Mouse (Mus musculus) retina, postnatal 7 days (tissue): ENCODE data around the gene Rab40c.

ENCODE experiments used
- DNase-seq: peaks from one replicate; pipeline ENCODE4 v3.0.0-alpha.2; 2012; ENCODE audit warnings: low read depth, low spot score

Rab40c gene

GRCm38 (mm10) chr17:25919144-25919785, at the start of gene Rab40c:
Gene Rab40c (minus strand): TSS chr17:25919727.
- DNase-seq, result no peak

GRCm38 (mm10) chr17:25968176-25968575, 48.6 kb upstream of the Rab40c start:
- DNase-seq, result no peak

DNA sequence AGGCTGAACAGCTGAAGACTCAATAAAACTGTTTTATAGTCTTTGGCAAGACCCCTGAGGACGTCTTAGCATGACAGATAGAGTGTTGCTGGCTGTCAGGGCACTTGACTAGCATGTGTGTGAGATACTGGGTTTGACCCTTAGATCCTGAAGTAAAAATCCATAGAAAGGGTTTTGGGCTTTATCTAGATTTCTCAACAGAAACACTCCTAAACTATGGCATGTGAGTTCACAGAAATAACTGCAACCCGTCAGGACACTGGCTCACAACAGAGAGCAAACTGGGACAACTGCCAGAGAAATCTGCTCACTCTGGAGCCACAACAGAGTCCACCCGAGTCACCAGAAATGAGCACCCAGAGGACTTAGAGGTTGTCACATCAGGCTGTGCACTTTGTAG, 48.1 kb upstream of the Rab40c start:
- no peak for DNase-seq

DNA sequence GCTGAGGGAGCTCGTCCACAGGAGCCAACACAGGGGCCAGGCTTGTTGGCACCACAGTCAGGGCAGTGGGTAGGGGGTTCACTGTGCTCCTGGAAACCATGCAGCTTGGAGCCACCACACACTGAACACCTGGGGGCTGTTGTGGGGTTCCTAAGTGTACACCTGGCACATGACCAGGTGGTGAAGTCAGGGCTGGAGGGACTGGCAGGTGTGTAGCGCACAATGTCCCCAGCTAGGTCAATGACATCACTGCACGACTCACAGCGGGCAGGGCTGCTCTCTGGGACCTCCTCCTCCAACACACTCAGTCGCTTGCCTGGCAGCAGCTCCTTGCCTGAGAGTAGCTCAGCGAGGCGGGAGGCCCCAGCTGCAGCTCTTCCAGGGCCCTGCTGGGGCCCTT, 44.7 kb upstream of the Rab40c start:
- no peak for DNase-seq

GRCm38 (mm10) chr17:25962413-25962905, 42.9 kb upstream of the Rab40c start:
- no peak for DNase-seq

DNA sequence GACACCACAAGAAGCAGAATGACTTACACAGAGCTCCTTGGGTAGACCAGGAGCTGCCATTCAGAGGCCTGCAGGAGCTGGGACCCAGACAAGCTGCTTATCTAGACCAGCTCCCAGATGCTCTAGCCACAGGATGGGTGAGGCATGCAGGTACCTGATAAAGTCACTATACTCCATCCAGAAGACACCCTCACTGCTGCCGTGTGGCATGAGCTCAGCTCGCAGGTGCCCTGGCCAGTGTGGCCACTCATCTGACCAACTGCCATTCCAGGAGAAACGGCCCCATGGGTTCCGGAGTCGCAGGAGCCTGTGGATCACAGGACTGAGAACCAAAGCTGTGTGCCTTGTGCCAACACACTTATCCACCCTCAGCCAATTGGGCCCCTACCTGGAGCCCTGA, 42.0 kb upstream of the Rab40c start:
- no peak for DNase-seq

- no peak for DNase-seq
Measured at GRCm38 (mm10) chr17:25959630-25960467, 40.3 kb upstream of the Rab40c start.

- no peak for DNase-seq
Measured at GRCm38 (mm10) chr17:25958771-25959494, 39.4 kb upstream of the Rab40c start.

DNA sequence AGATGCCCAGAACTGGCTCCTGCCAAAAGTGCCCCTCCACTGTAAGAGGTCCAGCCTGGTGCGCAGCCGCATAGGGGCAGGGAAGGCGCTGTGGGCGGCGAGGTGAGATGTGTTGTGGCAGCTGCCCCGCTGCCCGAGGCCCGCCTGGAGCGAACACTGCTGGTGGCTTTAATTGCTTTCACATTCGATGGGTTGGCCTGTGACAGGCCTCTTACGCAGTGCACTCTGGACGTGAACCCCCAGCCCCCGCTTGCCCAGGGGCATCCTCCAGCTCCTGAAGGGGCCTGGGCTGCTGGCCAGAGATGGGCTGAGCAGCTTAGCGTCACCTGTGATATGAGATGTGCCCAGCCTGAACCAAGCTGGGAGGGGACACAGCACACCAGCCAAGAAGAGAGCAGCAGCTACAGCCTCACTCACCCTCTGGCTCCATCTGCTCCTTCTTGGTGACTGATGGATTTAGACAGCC, 38.1 kb upstream of the Rab40c start:
- no peak for DNase-seq

DNA sequence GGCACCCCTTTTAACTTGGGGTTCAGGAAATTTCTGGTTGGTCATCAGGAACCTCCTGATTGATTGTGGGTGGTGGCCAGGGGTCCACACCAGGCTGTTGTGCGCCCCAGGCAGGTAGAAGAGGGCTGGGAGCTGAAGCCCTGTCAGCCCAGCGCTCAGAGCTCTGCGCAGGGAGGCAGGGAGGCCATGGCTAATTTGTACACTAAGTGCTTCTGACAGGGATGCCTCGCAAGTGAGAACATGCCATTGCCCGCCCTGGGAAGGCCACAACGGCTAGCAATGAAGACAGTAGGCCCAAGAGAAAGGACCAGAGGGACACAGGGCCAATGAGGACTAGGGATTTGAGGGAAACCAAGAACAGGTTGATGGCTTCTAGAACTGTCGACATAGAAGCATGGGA, 37.1 kb upstream of the Rab40c start:
- DNase-seq, result no peak

GRCm38 (mm10) chr17:25956201-25956600, 36.7 kb upstream of the Rab40c start:
- DNase-seq, result no peak

- DNase-seq, result no peak
Measured at GRCm38 (mm10) chr17:25955736-25956135, 36.2 kb upstream of the Rab40c start.

DNA sequence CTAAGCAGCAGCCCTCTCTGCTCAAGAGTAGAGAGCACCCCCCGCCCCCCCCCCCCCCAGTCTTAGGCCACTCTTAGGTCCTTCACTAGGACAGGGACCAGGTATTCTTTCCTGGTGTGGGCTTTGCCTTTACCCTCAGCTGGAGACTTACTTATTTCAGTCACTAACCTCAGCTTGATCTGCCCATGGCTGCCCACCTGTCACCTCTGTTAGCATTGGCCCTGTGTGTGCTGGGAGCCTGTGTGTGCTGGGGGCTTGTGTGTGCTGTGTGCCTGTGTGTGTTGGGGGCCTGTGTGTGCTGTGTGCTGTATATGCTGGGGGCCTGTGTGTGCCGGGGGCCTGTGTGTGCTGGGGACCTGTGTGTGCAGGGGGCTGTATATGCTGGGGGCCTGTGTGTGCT, 35.1 kb upstream of the Rab40c start:
- DNase-seq, result no peak

GRCm38 (mm10) chr17:25953161-25953560, 33.6 kb upstream of the Rab40c start:
- no peak for DNase-seq

DNA sequence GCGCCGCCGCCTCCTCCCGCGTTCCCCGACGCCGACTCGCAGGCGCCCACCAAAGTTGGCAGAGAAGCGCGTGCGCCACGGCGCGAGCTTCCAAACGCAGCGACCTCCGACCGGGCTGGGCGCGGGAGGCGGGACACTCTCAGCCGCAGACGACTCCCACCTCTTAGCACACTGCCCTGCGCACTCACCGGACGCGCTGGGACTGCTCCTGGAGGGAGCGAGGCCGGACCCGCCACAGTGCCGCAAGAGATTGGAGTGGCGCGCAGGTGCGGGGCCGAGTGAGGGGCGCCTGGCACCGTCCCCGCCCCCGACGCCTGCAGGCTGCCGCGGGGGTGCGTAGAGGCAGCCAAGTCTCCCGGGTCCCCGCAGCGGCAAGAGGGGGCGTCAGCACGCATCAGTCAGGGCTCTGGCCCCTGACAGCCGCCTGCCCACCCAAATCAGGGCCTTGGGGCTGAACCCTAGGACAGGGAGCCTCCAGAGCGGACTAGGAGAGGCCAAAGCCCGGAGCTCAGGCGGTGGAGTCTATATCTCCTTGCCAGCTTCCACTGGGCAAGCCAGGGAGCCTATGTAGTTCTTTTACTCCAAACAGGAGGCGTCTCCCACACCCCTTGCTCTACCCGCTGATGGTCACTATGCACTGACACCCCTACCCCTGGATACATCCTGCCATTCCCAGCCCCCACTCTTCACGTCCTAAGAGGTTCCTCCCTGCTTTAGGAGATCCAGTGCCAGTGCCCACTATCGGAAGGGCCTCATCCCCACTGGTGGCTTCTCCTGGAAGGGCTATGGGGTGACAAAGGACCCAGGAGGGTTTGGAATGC, 32.5 kb upstream of the Rab40c start, which contains the start of gene A930017K11Rik:
Gene A930017K11Rik (minus strand): TSS at position 763 of the 821 bp plus-strand sequence.
- no peak for DNase-seq

GRCm38 (mm10) chr17:25951225-25951802, 31.8 kb upstream of the Rab40c start:
- no peak for DNase-seq

- DNase-seq, result no peak
Measured at GRCm38 (mm10) chr17:25950706-25951105, 31.2 kb upstream of the Rab40c start.

- no peak for DNase-seq
Measured at GRCm38 (mm10) chr17:25949981-25950380, 30.5 kb upstream of the Rab40c start.

- no peak for DNase-seq
Measured at GRCm38 (mm10) chr17:25948051-25948450, 28.5 kb upstream of the Rab40c start.

GRCm38 (mm10) chr17:25947576-25947975, 28.0 kb upstream of the Rab40c start:
- DNase-seq, result no peak

DNA sequence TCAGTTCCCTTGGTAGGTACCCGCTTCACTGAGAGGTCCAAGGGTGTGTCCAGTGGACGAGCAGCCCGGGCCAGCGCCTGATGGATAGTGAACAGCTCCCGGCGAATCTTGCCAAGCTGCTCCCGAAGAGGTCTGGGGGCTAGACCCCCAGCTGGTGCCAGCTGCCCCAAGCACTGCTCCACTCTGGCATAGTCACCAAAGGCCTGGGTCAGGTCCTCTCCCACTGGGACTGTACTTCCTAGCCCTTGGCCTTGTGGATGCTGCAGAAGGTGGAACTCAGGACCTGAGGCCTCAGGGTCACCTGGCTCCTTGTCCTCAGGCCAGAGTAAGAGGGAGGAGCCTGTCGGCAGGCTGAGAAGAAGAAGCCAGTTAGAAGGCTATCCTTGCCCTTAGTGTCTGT, 27.4 kb upstream of the Rab40c start:
- no peak for DNase-seq
